Mouse (Mus musculus) mouse trophoblast stem cell (cell line): Measurements from ENCODE around the gene Prrc2c.
"Not testable (repeated sequence)": the region's sequence is repeated elsewhere in the genome, so short reads cannot be mapped to it uniquely, and the experiment has no call there.

Source experiments
- in situ Hi-C, 2 experiments: fragments of 300-500 bp; cut with MseI, MboI; formaldehyde crosslinking; loops; 2 replicates in 1 of 2; 3 replicates in 1 of 2; pipeline ENCODE4 v1.15.1; 2025

The Prrc2c gene

GRCm38 (mm10) chr1:162740401-162740835 lies at the start of gene Prrc2c:
Prrc2c (minus strand) TSS chr1:162740556.
- in situ Hi-C loops, result no loop called here

- in situ Hi-C loops, result no loop called here
Observed at GRCm38 (mm10) chr1:162785222-162785621, 44.9 kb upstream of the Prrc2c start.

- in situ Hi-C loops, result no loop called here
Observed at GRCm38 (mm10) chr1:162783669-162784248, 43.4 kb upstream of the Prrc2c start.

- in situ Hi-C loops, result not testable (repeated sequence)
Observed at GRCm38 (mm10) chr1:162781035-162781434, 40.7 kb upstream of the Prrc2c start.

GRCm38 (mm10) chr1:162777943-162778538 lies 37.7 kb upstream of the Prrc2c start:
- in situ Hi-C loops, result no loop called here

GRCm38 (mm10) chr1:162773661-162774060 lies 33.3 kb upstream of the Prrc2c start:
- in situ Hi-C loops, result no loop called here

- in situ Hi-C loops, result no loop called here
Observed at GRCm38 (mm10) chr1:162771617-162772360, 31.4 kb upstream of the Prrc2c start.

- in situ Hi-C loops, result no loop called here
Observed at GRCm38 (mm10) chr1:162752009-162752408, 11.7 kb upstream of the Prrc2c start.

- in situ Hi-C loops, result no loop called here
Observed at GRCm38 (mm10) chr1:162749607-162750006, 9.3 kb upstream of the Prrc2c start.

GRCm38 (mm10) chr1:162748761-162749160 lies 8.4 kb upstream of the Prrc2c start:
- in situ Hi-C loops, result no loop called here

GRCm38 (mm10) chr1:162739831-162740394 lies 443 bp downstream of the Prrc2c start:
- in situ Hi-C loops, result no loop called here

- in situ Hi-C loops, result no loop called here
Observed at GRCm38 (mm10) chr1:162739406-162739805, 950 bp downstream of the Prrc2c start.

GRCm38 (mm10) chr1:162738472-162738871 lies 1.9 kb downstream of the Prrc2c start:
- in situ Hi-C loops, result no loop called here

GRCm38 (mm10) chr1:162735084-162735483 lies 5.3 kb downstream of the Prrc2c start:
- in situ Hi-C loops, result no loop called here

GRCm38 (mm10) chr1:162734283-162734682 lies 6.1 kb downstream of the Prrc2c start:
- in situ Hi-C loops, result no loop called here

GRCm38 (mm10) chr1:162732041-162732440 lies 8.3 kb downstream of the Prrc2c start:
- in situ Hi-C loops, result no loop called here

GRCm38 (mm10) chr1:162729436-162729835 lies 10.9 kb downstream of the Prrc2c start:
- in situ Hi-C loops, result no loop called here

- in situ Hi-C loops, result no loop called here
Observed at GRCm38 (mm10) chr1:162727981-162728380, 12.4 kb downstream of the Prrc2c start.

GRCm38 (mm10) chr1:162723610-162724009 lies 16.7 kb downstream of the Prrc2c start:
- in situ Hi-C loops, result loop anchor here in 1 of 2 experiments (25.0 kb wide), 1 partner anchor 1214 kb away; the partner anchor contains the start of gene Scyl3

- in situ Hi-C loops, result loop anchor here in 1 of 2 experiments (25.0 kb wide), 1 partner anchor 1217 kb away; the partner anchor contains the start of gene Scyl3
Observed at GRCm38 (mm10) chr1:162720645-162721044, 19.7 kb downstream of the Prrc2c start.

GRCm38 (mm10) chr1:162700389-162701066 lies 39.8 kb downstream of the Prrc2c start:
- in situ Hi-C loops, result loop anchor here in 1 of 2 experiments (25.0 kb wide), 1 partner anchor 1237 kb away; the partner anchor contains the start of gene Scyl3

GRCm38 (mm10) chr1:162697866-162698265 lies 42.5 kb downstream of the Prrc2c start:
- in situ Hi-C loops, result no loop called here
